8 mouse cellular contexts compared by ENCODE assay signal in genomic region chr2:28756201-28756600, GRCm38 (mm10). TPM values are rescaled to one million over a fixed set of nuclear protein-coding genes. Genes with fewer than 3 reads are reported as not detected.
DNase-seq lines count a peak whose midpoint lies in the region; ATAC-seq and TF ChIP-seq lines count a peak whose summit lies in the region.

No protein-coding gene starts in this region.

- no peak for ATAC-seq in forebrain, postnatal 0 days

- peaks cover 31% of the 10 kb centered on the region; the same call in 1 of the 2 replicates for H3K27me3 ChIP-seq in forebrain, postnatal 0 days (ENCODE audit: insufficient read depth, low read length)

- peak; percentile 56 for DNase-seq in gastrocnemius, adult 2 months
- DNase-seq in gastrocnemius, postnatal 25 days: no peak
- peak; percentile 58 for DNase-seq in A20 (ENCODE audit: low read depth, low spot score)
- peak; percentile 39 for DNase-seq in adrenal gland, postnatal 25 days
- DNase-seq in forebrain, postnatal 0 days: peak; percentile 77
- DNase-seq in kidney, postnatal 36 days: peak; percentile 51 to 84
- DNase-seq in lung, postnatal 25 days (ENCODE audit: low spot score): peak; percentile 36
- peak; percentile 73 for DNase-seq in thymus, postnatal 0 days (ENCODE audit: low spot score)

- WGBS in forebrain, postnatal 0 days: 39% methylated on average over 4 of the region's 4 CpGs

- peak; percentile 60 for TF ChIP-seq CTCF in gastrocnemius, adult 2 months (IDR thresholded peaks at IDR 0.05)
- peak; percentile 77 for TF ChIP-seq CTCF in forebrain, postnatal 0 days (IDR thresholded peaks at IDR 0.05; ENCODE audit: low read depth)

- H3K9ac ChIP-seq in forebrain, postnatal 0 days: no peak overlapping the region

- no peak overlapping the region for H3K4me2 ChIP-seq in forebrain, postnatal 0 days (ENCODE audit: low read depth)

- H3K4me1 ChIP-seq in forebrain, postnatal 0 days (ENCODE audit: insufficient read depth): 0 out of 2 replicates have a peak, but pooled peaks cover 2% of the 10 kb centered on the region

- no peak overlapping the region for H3K4me3 ChIP-seq in gastrocnemius, adult 2 months
- H3K4me3 ChIP-seq in forebrain, postnatal 0 days (ENCODE audit: low read depth, low read length): no peak overlapping the region

- no peaks in the 10 kb centered on the region for H3K36me3 ChIP-seq in forebrain, postnatal 0 days (ENCODE audit: insufficient read depth)

- intact Hi-C loops in gastrocnemius, adult 2 months (cut with DNase I): loop anchor here (1.0 kb wide), 1 partner anchor 220 kb away; no protein-coding TSS in a partner anchor

- no peaks in the 10 kb centered on the region for H3K9me3 ChIP-seq in forebrain, postnatal 0 days (ENCODE audit: low read length)

- no peak overlapping the region for H3K27ac ChIP-seq in gastrocnemius, adult 2 months
- H3K27ac ChIP-seq in forebrain, postnatal 0 days (ENCODE audit: low read depth, low read length): no peak overlapping the region

RNA-seq across cellular contexts. Expression of gene Ak8, which starts 56.2 kb away (rescaled TPM):
- not detected for total RNA-seq in gastrocnemius, adult 2 months (2021)
- total RNA-seq in gastrocnemius, postnatal 25 days (2021): under 1 TPM in 1 of 2 experiments, not detected in 1; 0.19 TPM
- total RNA-seq in adrenal gland, postnatal 25 days (2021): not detected in 2 replicates
- total RNA-seq in forebrain, postnatal 0 days (2014; rRNA removed): 1.1 and 1.7 TPM in 2 replicates
- polyA plus RNA-seq in forebrain, postnatal 0 days (2015; fragmentation: Nextera tagmentation; extraction: Ambion mirVana): 3.4 and 5.2 TPM in 2 replicates
- polyA plus RNA-seq in thymus, postnatal 0 days (2015; fragmentation: Nextera tagmentation; extraction: Ambion mirVana): 0.90 and 1.0 TPM in 2 replicates

RNA-seq across cellular contexts. Expression of gene Spaca9, which starts 56.7 kb away (rescaled TPM):
- total RNA-seq in gastrocnemius, adult 2 months (2021): not detected
- total RNA-seq in gastrocnemius, postnatal 25 days (2021): not detected
- 1.5 TPM in 1 of 2 replicates, not detected in the other for total RNA-seq in adrenal gland, postnatal 25 days (2021)
- not detected in 2 replicates for total RNA-seq in forebrain, postnatal 0 days (2014; rRNA removed)
- polyA plus RNA-seq in forebrain, postnatal 0 days (2015; fragmentation: Nextera tagmentation; extraction: Ambion mirVana): 3.1 and 3.6 TPM in 2 replicates
- polyA plus RNA-seq in thymus, postnatal 0 days (2015; fragmentation: Nextera tagmentation; extraction: Ambion mirVana): 1.9 and 3.2 TPM in 2 replicates
